Mouse (Mus musculus) brain, embryonic 14.5 days (tissue): ENCODE data around the gene Fam174b.

Experiments used
- CTCF ChIP-seq: fragments of 200-500 bp; IDR thresholded peaks from 2 replicates; pipeline ENCODE4 v1.5.1; 2012; ENCODE audit warnings: inconsistent platforms, mild to moderate bottlenecking, moderate library complexity, borderline replicate concordance; ENCODE audit not compliant: insufficient read depth, insufficient read length; ENCODE audit errors: extremely low read depth
- POLR2A ChIP-seq: fragments of 200-500 bp; IDR thresholded peaks from 2 replicates; pipeline ENCODE4 v1.6.1; 2012; ENCODE audit warnings: mild to moderate bottlenecking, inconsistent platforms, borderline replicate concordance; ENCODE audit not compliant: poor library complexity, insufficient read depth, insufficient read length, severe bottlenecking; ENCODE audit errors: extremely low read depth

GRCm38 (mm10) chr7:73814454-73814853, 74.4 kb downstream of the Fam174b start:
- TF ChIP-seq CTCF, result no peak
- no peak for TF ChIP-seq POLR2A
